Mouse (Mus musculus) ovary, adult 10 weeks (tissue): ENCODE results near the gene Chil5. TPM values are rescaled to one million over a fixed set of nuclear protein-coding genes. Genes with fewer than 3 reads are reported as not detected.

Source experiments
- polyA plus RNA-seq: library from polyadenylated mRNA; stranded (reverse); fragments of 350-450 nt; fragmentation: Illumina TruSeq; extraction: RNeasy Lipid Tissue Mini Kit (QIAGEN cat#74804); gene quantifications from one replicate; pipeline ENCODE4 v1.2.3, GENCODE M21; 2014

The Chil5 gene
- polyA plus RNA-seq = not detected

GRCm38 (mm10) chr3:106032781-106033180 lies at the start of gene Chil5:
Gene Chil5, minus strand, starts transcription at chr3:106032814.

GRCm38 (mm10) chr3:106014546-106014945 lies 18.1 kb downstream of the Chil5 start, which contains the start of gene Pifo:
Gene Pifo, minus strand, starts transcription at chr3:106014646.

GRCm38 (mm10) chr3:105973411-105973810 lies 59.2 kb downstream of the Chil5 start, which contains the start of gene Ovgp1:
Gene Ovgp1, plus strand, starts transcription at chr3:105973711.

Other genes starting within 250 kb of the Chil5 start
- 557 TPM for gene Rap1a, start 231.5 kb downstream of the Chil5 start, polyA plus RNA-seq
- gene Adora3, start 162.0 kb downstream of the Chil5 start, polyA plus RNA-seq = not detected
- not detected for gene Tmigd3, start 161.9 kb downstream of the Chil5 start, polyA plus RNA-seq
- gene I830077J02Rik, start 100.2 kb downstream of the Chil5 start, polyA plus RNA-seq = 1.3 TPM
- gene Wdr77, start 73.4 kb downstream of the Chil5 start, polyA plus RNA-seq = 98.2 TPM
- gene Atp5f1, start 72.7 kb downstream of the Chil5 start, polyA plus RNA-seq = 724 TPM
- 1,411 TPM for gene Ovgp1, start 59.1 kb downstream of the Chil5 start, polyA plus RNA-seq
- gene Pifo, start 18.2 kb downstream of the Chil5 start, polyA plus RNA-seq = 16.6 TPM
- 0.43 TPM for gene Chia1, start 80.4 kb upstream of the Chil5 start, polyA plus RNA-seq
- 3.5 TPM for gene Chil3, start 134.8 kb upstream of the Chil5 start, polyA plus RNA-seq
- not detected for gene Chil4, start 186.7 kb upstream of the Chil5 start, polyA plus RNA-seq